Mouse (Mus musculus) gastrocnemius, postnatal 14 days (tissue): Measurements from ENCODE around the gene Dio3. TPM values are rescaled to one million over a fixed set of nuclear protein-coding genes. Genes with fewer than 3 reads are reported as not detected.
A peak's percentile ranks its signal among the peaks of the same experiment; 100 is the strongest.

Experiments used
- DNase-seq: peaks from one replicate; pipeline ENCODE4 v3.0.0; 2021; ENCODE audit warnings: mixed read lengths
- intact Hi-C: fragments of 180-260 bp; cut with DNase I; formaldehyde crosslinking; loops from one replicate; pipeline ENCODE4 v1.15.1; 2025; ENCODE audit warnings: low total_unique reads
- microRNA-seq, 2 experiments: library from miRNA; unstranded; fragments of <30 nt; microRNA quantifications; one replicate each; pipeline ENCODE4 v1.2.0; 2021
- total RNA-seq, 2 experiments: library from RNA; stranded (reverse); gene quantifications; 2 replicates each; pipeline ENCODE4 v1.2.3; 2021

Dio3 gene
- total RNA-seq, 2 experiments from 2014 or later: 0.27 to 0.29 TPM

DNA sequence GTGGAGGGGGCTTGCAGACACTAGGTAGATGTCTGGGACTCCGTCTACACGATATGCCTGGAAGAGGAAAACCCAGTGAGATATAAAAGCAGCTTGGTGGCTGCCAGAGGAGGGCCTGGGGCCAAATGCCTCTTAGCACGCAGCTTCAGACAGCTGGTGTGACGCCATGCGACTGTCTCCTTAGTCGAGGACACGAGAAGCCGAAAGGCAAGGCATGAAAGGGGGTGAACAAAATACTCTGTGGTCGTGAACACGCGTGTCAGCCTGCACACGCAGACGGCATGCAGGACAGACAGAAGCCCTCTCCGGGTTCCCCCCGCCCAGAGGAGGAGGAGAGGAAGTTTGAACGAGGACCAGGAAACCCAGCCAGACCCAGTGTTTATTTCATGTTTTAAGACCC is 16.0 kb downstream of the Dio3 start:
- peak; percentile 18 for DNase-seq

DNA sequence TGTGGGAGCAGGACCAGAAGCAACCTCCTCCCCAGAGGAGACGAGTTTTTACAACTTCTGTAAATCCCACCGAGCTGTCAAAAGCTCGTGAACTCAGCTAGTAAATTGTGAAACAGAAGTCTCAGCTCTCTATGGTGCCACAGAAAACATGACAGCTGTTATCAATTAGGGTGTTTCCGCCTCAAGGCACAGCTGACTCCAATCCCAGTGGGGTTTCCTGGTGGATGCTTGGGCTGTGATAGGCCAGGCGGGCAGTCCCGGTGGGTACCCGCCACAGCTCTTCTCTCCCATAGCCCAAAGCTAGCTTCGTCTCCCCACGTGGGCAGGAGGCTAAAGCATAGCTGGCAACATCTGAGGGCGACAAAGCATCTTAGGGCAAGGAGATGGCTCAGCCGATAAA is 19.8 kb downstream of the Dio3 start:
- intact Hi-C loops: no loop called here
- DNase-seq: no peak

More for the DNA sequence above, 16.0 kb downstream of the Dio3 start:
- intact Hi-C loops: no loop called here

DNA sequence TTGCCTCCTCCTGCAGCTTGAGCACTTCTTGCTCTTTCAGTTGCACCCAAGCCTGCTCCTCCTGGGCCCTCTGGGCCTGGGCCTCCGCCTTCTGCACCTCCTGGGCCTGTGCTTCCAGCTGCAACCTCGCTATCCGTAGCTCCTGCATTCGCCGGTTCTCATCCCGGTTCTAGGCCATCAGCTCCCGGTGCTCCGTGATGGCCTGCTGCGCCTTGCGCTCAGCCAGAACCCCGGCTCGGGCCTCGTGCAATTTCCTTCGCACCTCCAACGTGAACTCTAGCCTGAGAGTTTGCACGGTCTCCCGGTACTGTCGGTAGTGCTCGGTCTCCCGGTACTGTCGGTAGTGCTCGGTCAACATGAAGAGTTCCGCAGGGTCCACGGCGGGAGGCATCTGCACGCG is 40.8 kb downstream of the Dio3 start:
- no peak for DNase-seq
- intact Hi-C loops: no loop called here

Small RNA genes within 50 kb of the gene (microRNA-seq; reads per million reads assigned to microRNA genes)
- gene Mir1247: 2.0 to 4.8 reads per million in 2 experiments

Other genes starting within 250 kb of the Dio3 start
- gene Ppp2r5c, start 168.1 kb downstream of the Dio3 start, total RNA-seq: 10 to 100 TPM; 60.2 to 61.9 TPM